Mouse (Mus musculus): ENCODE measurements around the gene Cpm.

GRCm38 (mm10) chr10:117604624-117605282, 24.5 kb upstream of the Cpm start:
- TF ChIP-seq CTCF (IDR thresholded peaks at IDR 0.05; ENCODE audit: low read depth, low read length): no peak
- no peak for TF ChIP-seq POLR2A (IDR thresholded peaks at IDR 0.05; ENCODE audit: insufficient read depth, low read length)

Data from ES-Bruce4 (cell line).